Mouse (Mus musculus) duodenum, adult 2 months (tissue): Measurements from ENCODE around the gene Mfsd14b. TPM values are rescaled to one million over a fixed set of nuclear protein-coding genes. Genes with fewer than 3 reads are reported as not detected.

ENCODE experiments used
- polyA plus RNA-seq: library from polyadenylated mRNA; depleted of rRNA; stranded (reverse); fragments of >200 nt; gene quantifications from 2 replicates; pipeline ENCODE4 v1.2.3, GENCODE M21; 2012; ENCODE audit warnings: low replicate concordance; rRNA removed

Mfsd14b gene
- 10.9 and 16.7 TPM in 2 replicates for polyA plus RNA-seq

GRCm38 (mm10) chr13:65112459-65113110 is at the start of gene Mfsd14b:
TSS of gene Mfsd14b (minus strand) at chr13:65112975.

GRCm38 (mm10) chr13:65149940-65150339 is 37.2 kb upstream of the Mfsd14b start, which contains the start of gene Olfr466:
TSS of gene Olfr466 (plus strand) at chr13:65150240.

GRCm38 (mm10) chr13:65137789-65138188 is 25.0 kb upstream of the Mfsd14b start, which contains the start of gene Olfr465-ps1:
TSS of gene Olfr465-ps1 (plus strand) at chr13:65138089.

GRCm38 (mm10) chr13:65052660-65053059 is 60.1 kb downstream of the Mfsd14b start, which contains the start of gene Prss47:
TSS of gene Prss47 (minus strand) at chr13:65052760.

GRCm38 (mm10) chr13:65032758-65033157 is 80.0 kb downstream of the Mfsd14b start, which contains the start of gene Spata31d1c:
TSS of gene Spata31d1c (plus strand) at chr13:65033058.

Other genes starting within 250 kb of the Mfsd14b start
- gene Cntnap3, start 209.0 kb downstream of the Mfsd14b start, polyA plus RNA-seq: 0.05 TPM in 1 of 2 replicates, not detected in the other
- not detected in 2 replicates for gene Spata31, start 195.6 kb downstream of the Mfsd14b start, polyA plus RNA-seq
- not detected in 2 replicates for gene Spata31d1c, start 79.9 kb downstream of the Mfsd14b start, polyA plus RNA-seq
- gene Prss47, start 60.2 kb downstream of the Mfsd14b start, polyA plus RNA-seq: not detected in 2 replicates
- not detected in 2 replicates for gene Olfr465-ps1, start 25.1 kb upstream of the Mfsd14b start, polyA plus RNA-seq
- not detected in 2 replicates for gene Olfr466, start 37.3 kb upstream of the Mfsd14b start, polyA plus RNA-seq
- not detected in 2 replicates for gene Nlrp4f, start 93.0 kb upstream of the Mfsd14b start, polyA plus RNA-seq
- gene Gm10775, start 146.6 kb upstream of the Mfsd14b start, polyA plus RNA-seq: 0.20 TPM in 1 of 2 replicates, not detected in the other
- 6.2 and 6.9 TPM in 2 replicates for gene Zfp369, start 165.8 kb upstream of the Mfsd14b start, polyA plus RNA-seq